Mouse (Mus musculus): ENCODE data around the gene Gp1bb.

Gene Gp1bb

GRCm38 (mm10) chr16:18628948-18629340 lies 6.7 kb upstream of the Gp1bb start:
- no peak for DNase-seq (ENCODE audit: low spot score in 2 of 2)

GRCm38 (mm10) chr16:18628206-18628947 lies 6.2 kb upstream of the Gp1bb start:
- DNase-seq (ENCODE audit: low spot score in 2 of 2) = no peak

GRCm38 (mm10) chr16:18627163-18627562 lies 5.0 kb upstream of the Gp1bb start:
- no peak for DNase-seq (ENCODE audit: low spot score in 2 of 2)

GRCm38 (mm10) chr16:18626376-18626878 lies 4.2 kb upstream of the Gp1bb start, which contains the start of gene Gm49601:
Gm49601 (minus strand) TSS chr16:18626427.
- DNase-seq (ENCODE audit: low spot score in 2 of 2) = peak; percentile 68 to 72

- no peak for DNase-seq (ENCODE audit: low spot score in 2 of 2)
Observed at GRCm38 (mm10) chr16:18625791-18626311, 3.6 kb upstream of the Gp1bb start.

GRCm38 (mm10) chr16:18625097-18625496 lies 2.9 kb upstream of the Gp1bb start:
- DNase-seq (ENCODE audit: low spot score in 2 of 2) = no peak

GRCm38 (mm10) chr16:18624641-18625040 lies 2.4 kb upstream of the Gp1bb start:
- no peak for DNase-seq (ENCODE audit: low spot score in 2 of 2)

GRCm38 (mm10) chr16:18623751-18624540 lies 1.7 kb upstream of the Gp1bb start:
- DNase-seq (ENCODE audit: low spot score in 2 of 2) = no peak

- no peak for DNase-seq (ENCODE audit: low spot score in 2 of 2)
Observed at GRCm38 (mm10) chr16:18622916-18623750, 930 bp upstream of the Gp1bb start.

- DNase-seq (ENCODE audit: low spot score in 2 of 2) = no peak
Observed at GRCm38 (mm10) chr16:18621362-18622001, 721 bp downstream of the Gp1bb start.

- no peak for DNase-seq (ENCODE audit: low spot score in 2 of 2)
Observed at GRCm38 (mm10) chr16:18620601-18621361, 1.4 kb downstream of the Gp1bb start.

GRCm38 (mm10) chr16:18620201-18620600 lies 2.0 kb downstream of the Gp1bb start:
- DNase-seq (ENCODE audit: low spot score in 2 of 2) = no peak

GRCm38 (mm10) chr16:18619110-18619509 lies 3.1 kb downstream of the Gp1bb start:
- DNase-seq (ENCODE audit: low spot score in 2 of 2) = no peak

- no peak for DNase-seq (ENCODE audit: low spot score in 2 of 2)
Observed at GRCm38 (mm10) chr16:18618297-18618696, 3.9 kb downstream of the Gp1bb start.

GRCm38 (mm10) chr16:18617370-18618065 lies 4.7 kb downstream of the Gp1bb start:
- peak; percentile 62 to 72 for DNase-seq (ENCODE audit: low spot score in 2 of 2)

GRCm38 (mm10) chr16:18613301-18613700 lies 8.9 kb downstream of the Gp1bb start:
- DNase-seq (ENCODE audit: low spot score in 2 of 2) = no peak

- DNase-seq (ENCODE audit: low spot score in 2 of 2) = no peak
Observed at GRCm38 (mm10) chr16:18611752-18612151, 10.5 kb downstream of the Gp1bb start.

GRCm38 (mm10) chr16:18609099-18609498 lies 13.1 kb downstream of the Gp1bb start:
- DNase-seq (ENCODE audit: low spot score in 2 of 2) = no peak

GRCm38 (mm10) chr16:18608226-18608625 lies 14.0 kb downstream of the Gp1bb start:
- DNase-seq (ENCODE audit: low spot score in 2 of 2) = no peak

GRCm38 (mm10) chr16:18605705-18606104 lies 16.5 kb downstream of the Gp1bb start:
- no peak for DNase-seq (ENCODE audit: low spot score in 2 of 2)

All from spleen, postnatal 36 days (tissue).